Mouse (Mus musculus): ENCODE measurements at regions not wholly inside any gene's neighbourhood (a gene's known extent, or its start where the extent isn't known, plus 50 kb on each side); places are given as distances from the start of the nearest gene placed in this dataset.

DNA sequence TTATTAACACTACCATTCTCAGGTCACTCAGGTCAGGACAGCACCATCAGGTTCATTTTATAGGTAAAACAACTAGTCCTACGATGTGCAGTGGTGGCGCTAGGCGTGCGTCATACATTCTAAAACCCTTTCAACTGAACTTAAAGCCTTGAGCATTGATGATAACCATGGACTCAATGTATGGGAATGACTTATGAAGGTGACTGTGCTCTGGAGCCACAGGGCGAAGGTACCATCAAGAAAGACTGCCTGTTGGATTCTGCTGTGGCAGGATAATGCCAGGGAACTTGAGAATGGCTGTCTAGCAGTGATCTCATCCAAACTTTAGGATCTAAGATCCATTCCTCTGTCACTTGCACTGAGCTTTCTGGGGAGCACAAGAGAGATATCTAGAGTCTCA lies 184.7 kb downstream of the Fam43a start:
- TF ChIP-seq USF1 (IDR thresholded peaks at IDR 0.05; ENCODE audit: low read depth), result no peak
- no peak for TF ChIP-seq CTCF (IDR thresholded peaks at IDR 0.05; ENCODE audit: control insufficient read depth, insufficient read depth, insufficient read length)
- no peak for TF ChIP-seq MYOD1 (IDR thresholded peaks at IDR 0.05; ENCODE audit: control insufficient read depth, insufficient read length, low read depth)
- no peak for TF ChIP-seq FOSL1 (IDR thresholded peaks at IDR 0.05; ENCODE audit: insufficient read depth, low read length, poor library complexity, severe bottlenecking)
- TF ChIP-seq MAX (IDR thresholded peaks at IDR 0.05), result no peak
- TF ChIP-seq MYOG (IDR thresholded peaks at IDR 0.05; ENCODE audit: control insufficient read depth, extremely low read depth, insufficient read length), result no peak

Measured in C2C12 (cell line).